Mouse (Mus musculus) lung, postnatal 0 days (tissue): Measurements from ENCODE around the gene Luzp2. TPM values are rescaled to one million over a fixed set of nuclear protein-coding genes. Genes with fewer than 3 reads are reported as not detected.
A peak's percentile ranks its signal among the peaks of the same experiment; 100 is the strongest.

Source experiments
- ATAC-seq: fragments of 200-750 bp; cut with Nextera tagmentation; 2 replicates; pipeline ENCODE4 v1.8.0; 2017; ENCODE audit warnings: moderate library complexity
- DNase-seq: peaks from one replicate; pipeline ENCODE4 v3.0.0-alpha.2; 2016; ENCODE audit warnings: low spot score
- H3K27ac ChIP-seq: fragments of 300-500 bp; sonication (generic); 2 replicates; pipeline ENCODE4 v1.5.1; 2014; ENCODE audit warnings: antibody characterized with exemption, mild to moderate bottlenecking, low read length, mixed read lengths
- H3K27me3 ChIP-seq: fragments of 300-500 bp; sonication (generic); replicated peaks from 2 replicates; pipeline ENCODE4 v1.6.1; 2014; ENCODE audit warnings: low read length, mixed read lengths; ENCODE audit not compliant: insufficient read depth
- H3K36me3 ChIP-seq: fragments of 300-500 bp; sonication (generic); 2 replicates; pipeline ENCODE4 v1.6.1; 2014; ENCODE audit warnings: low read length, mixed read lengths; ENCODE audit not compliant: insufficient read depth
- H3K4me1 ChIP-seq: fragments of 300-500 bp; sonication (generic); 2 replicates; pipeline ENCODE4 v1.6.1; 2014; ENCODE audit warnings: antibody characterized with exemption, low read depth, low read length, mixed read lengths; ENCODE audit not compliant: insufficient read depth
- H3K4me2 ChIP-seq: fragments of 300-500 bp; sonication (generic); replicated peaks from 2 replicates; pipeline ENCODE4 v1.6.1; 2014; ENCODE audit warnings: low read depth, mild to moderate bottlenecking, low read length, moderate library complexity, mixed read lengths
- H3K4me3 ChIP-seq: fragments of 300-500 bp; sonication (generic); 2 replicates; pipeline ENCODE4 v1.5.1; 2014; ENCODE audit warnings: low read depth, low read length
- H3K9ac ChIP-seq: fragments of 300-500 bp; sonication (generic); replicated peaks from 2 replicates; pipeline ENCODE4 v1.6.1; 2014; ENCODE audit warnings: low read depth, mild to moderate bottlenecking
- H3K9me3 ChIP-seq: fragments of 300-500 bp; sonication (generic); 2 replicates; pipeline ENCODE4 v1.6.1; 2016; ENCODE audit warnings: low read length, mixed read lengths
- CTCF ChIP-seq: IDR thresholded peaks from 2 replicates; pipeline ENCODE4 v1.5.1; 2016; ENCODE audit warnings: antibody characterized with exemption, mild to moderate bottlenecking
- EP300 ChIP-seq: IDR thresholded peaks from 2 replicates; pipeline ENCODE4 v1.6.1; 2016; ENCODE audit warnings: antibody characterized with exemption, mild to moderate bottlenecking, control low read depth
- WGBS: fragments of 180-500 bp; shearing (Covaris S2); extraction: QIAGEN DNeasy Blood & Tissue Kit; methylation state at CpG from one replicate; pipeline ENCODE4 v1.1.7; 2014; 5-methylcytosine and 5-hydroxymethylcytosine counted together
- polyA plus RNA-seq: library from polyadenylated mRNA; unstranded; fragments of >200 nt; fragmentation: Nextera tagmentation; extraction: Ambion mirVana; gene quantifications from 2 replicates; pipeline ENCODE4 v1.2.1, GENCODE M21; 2015

Luzp2 gene
- polyA plus RNA-seq, 1 experiment from 2014 or later = 0.02 TPM

- no peaks in the 10 kb centered on the region for H3K36me3 ChIP-seq
- no peaks in the 10 kb centered on the region for H3K4me1 ChIP-seq
- H3K9me3 ChIP-seq = no peaks in the 10 kb centered on the region
- H3K27me3 ChIP-seq = no peaks in the 10 kb centered on the region
- DNase-seq (peak; percentile 5), ATAC-seq (no peak)
- H3K4me2 ChIP-seq = no peak overlapping the region
- TF ChIP-seq CTCF = peak; percentile 40
- TF ChIP-seq EP300 = no peak
- H3K4me3 ChIP-seq = no peak overlapping the region
- WGBS = 89% methylated on average over 8 of the region's 8 CpGs
- H3K27ac ChIP-seq = no peak overlapping the region
- no peak overlapping the region for H3K9ac ChIP-seq
Observed at GRCm38 (mm10) chr7:54845875-54846691, 10.8 kb downstream of the Luzp2 start.

- TF ChIP-seq CTCF = no peak
- TF ChIP-seq EP300 = no peak
Observed at GRCm38 (mm10) chr7:54846692-54847020, 11.4 kb downstream of the Luzp2 start.

GRCm38 (mm10) chr7:54852860-54853259, 17.6 kb downstream of the Luzp2 start:
- Histone ChIP-seq H3K36me3 (no peaks in the 10 kb centered on the region), H3K9ac (no peak overlapping the region), H3K4me1 (no peaks in the 10 kb centered on the region), H3K4me2 (no peak overlapping the region), H3K27me3 (no peaks in the 10 kb centered on the region), H3K9me3 (no peaks in the 10 kb centered on the region), H3K27ac (no peak overlapping the region), H3K4me3 (no peak overlapping the region)
- DNase-seq (no peak), ATAC-seq (no peak)
- WGBS = 33% methylated on average over 1 of the region's 1 CpGs
- no peak for TF ChIP-seq CTCF
- TF ChIP-seq EP300 = no peak

More at GRCm38 (mm10) chr7:54846692-54847020, 11.4 kb downstream of the Luzp2 start:
- H3K4me2 ChIP-seq = no peak overlapping the region
- H3K4me3 ChIP-seq = no peak overlapping the region
- DNase-seq (no peak), ATAC-seq (no peak)
- no peaks in the 10 kb centered on the region for H3K36me3 ChIP-seq
- 78% methylated on average over 2 of the region's 2 CpGs for WGBS
- no peaks in the 10 kb centered on the region for H3K27me3 ChIP-seq
- no peak overlapping the region for H3K27ac ChIP-seq
- no peaks in the 10 kb centered on the region for H3K4me1 ChIP-seq
- no peak overlapping the region for H3K9ac ChIP-seq
- H3K9me3 ChIP-seq = no peaks in the 10 kb centered on the region

GRCm38 (mm10) chr7:54861230-54861856, 26.0 kb downstream of the Luzp2 start:
- Histone ChIP-seq H3K4me2 (no peak overlapping the region), H3K27me3 (no peaks in the 10 kb centered on the region), H3K27ac (no peak overlapping the region), H3K4me1 (no peaks in the 10 kb centered on the region), H3K9ac (no peak overlapping the region), H3K4me3 (no peak overlapping the region), H3K9me3 (no peaks in the 10 kb centered on the region), H3K36me3 (no peaks in the 10 kb centered on the region)
- DNase-seq (no peak), ATAC-seq (no peak)
- WGBS = 81% methylated on average over 11 of the region's 11 CpGs
- TF ChIP-seq EP300 (no peak), CTCF (no peak)

- TF ChIP-seq CTCF (no peak), EP300 (no peak)
- ATAC-seq (no peak), DNase-seq (no peak)
- no peak overlapping the region for H3K4me3 ChIP-seq
- no peak overlapping the region for H3K4me2 ChIP-seq
- no peak overlapping the region for H3K27ac ChIP-seq
- WGBS = 70% methylated on average over 4 of the region's 4 CpGs
- no peaks in the 10 kb centered on the region for H3K27me3 ChIP-seq
- H3K9me3 ChIP-seq = no peaks in the 10 kb centered on the region
- no peaks in the 10 kb centered on the region for H3K4me1 ChIP-seq
- H3K9ac ChIP-seq = no peak overlapping the region
- H3K36me3 ChIP-seq = no peaks in the 10 kb centered on the region
Observed at GRCm38 (mm10) chr7:54878928-54879644, 43.8 kb downstream of the Luzp2 start.
